Mouse (Mus musculus) lung, adult 10 weeks (tissue): ENCODE measurements around the gene Hpn. TPM values are rescaled to one million over a fixed set of nuclear protein-coding genes. Genes with fewer than 3 reads are reported as not detected.

Experiments used
- polyA plus RNA-seq: library from polyadenylated mRNA; stranded (reverse); fragments of 350-450 nt; fragmentation: Illumina TruSeq; extraction: RNeasy Lipid Tissue Mini Kit (QIAGEN cat#74804); gene quantifications from one replicate; pipeline ENCODE4 v1.2.3, GENCODE M21; 2014; ENCODE audit warnings: low read depth, low replicate concordance; ENCODE audit not compliant: insufficient read depth

The Hpn gene
- polyA plus RNA-seq: 10.6 TPM

GRCm38 (mm10) chr7:31115182-31115581, at the start of gene Hpn:
Gene Hpn, minus strand, starts transcription at chr7:31115290.

GRCm38 (mm10) chr7:31155296-31156033, 40.4 kb upstream of the Hpn start, which contains the start of gene Gramd1a:
Gene Gramd1a, minus strand, starts transcription at chr7:31155896.

GRCm38 (mm10) chr7:31126851-31127724, 12.0 kb upstream of the Hpn start, which contains the start of gene Scn1b:
Gene Scn1b, minus strand, starts transcription at chr7:31127003.

GRCm38 (mm10) chr7:31076492-31076891, 38.6 kb downstream of the Hpn start, which contains the start of gene Fxyd3:
Gene Fxyd3, minus strand, starts transcription at chr7:31076704.

GRCm38 (mm10) chr7:31059108-31059507, 56.0 kb downstream of the Hpn start, which contains the start of gene Lgi4:
Gene Lgi4, plus strand, starts transcription at chr7:31059342.

GRCm38 (mm10) chr7:31057071-31057470, 58.0 kb downstream of the Hpn start, which contains the start of gene Fxyd1:
Gene Fxyd1, minus strand, starts transcription at chr7:31057199.

GRCm38 (mm10) chr7:31051321-31052021, 63.6 kb downstream of the Hpn start, which contains the start of gene Fxyd7:
Gene Fxyd7, minus strand, starts transcription at chr7:31051467.

Other genes with a start within 250 kb of the Hpn start
- gene Cd22, start 234.9 kb downstream of the Hpn start, polyA plus RNA-seq: 9.9 TPM
- 1.6 TPM for gene Mag, start 200.4 kb downstream of the Hpn start, polyA plus RNA-seq
- gene Hamp2, start 190.6 kb downstream of the Hpn start, polyA plus RNA-seq: 0.86 TPM
- gene Hamp, start 171.3 kb downstream of the Hpn start, polyA plus RNA-seq: 32.5 TPM
- gene Usf2, start 158.5 kb downstream of the Hpn start, polyA plus RNA-seq: 69.5 TPM
- gene Lsr, start 141.8 kb downstream of the Hpn start, polyA plus RNA-seq: 37.2 TPM
- gene Fam187b, start 141.5 kb downstream of the Hpn start, polyA plus RNA-seq: 5.7 TPM
- gene Fxyd5, start 72.8 kb downstream of the Hpn start, polyA plus RNA-seq: 231 TPM
- gene Fxyd7, start 63.8 kb downstream of the Hpn start, polyA plus RNA-seq: 3.1 TPM
- gene Fxyd1, start 58.1 kb downstream of the Hpn start, polyA plus RNA-seq: 320 TPM
- 2.3 TPM for gene Lgi4, start 55.9 kb downstream of the Hpn start, polyA plus RNA-seq
- gene Fxyd3, start 38.6 kb downstream of the Hpn start, polyA plus RNA-seq: 50.6 TPM
- gene Scn1b, start 11.7 kb upstream of the Hpn start, polyA plus RNA-seq: 9.8 TPM
- gene Gramd1a, start 40.6 kb upstream of the Hpn start, polyA plus RNA-seq: 43.1 TPM
- not detected for gene Scgb2b2, start 175.2 kb upstream of the Hpn start, polyA plus RNA-seq
- not detected for gene Scgb1b2, start 176.5 kb upstream of the Hpn start, polyA plus RNA-seq
- gene Scgb2b3, start 246.8 kb upstream of the Hpn start, polyA plus RNA-seq: not detected